Mouse (Mus musculus) stomach, embryonic 14.5 days (tissue): ENCODE data around the gene Atp6v1g1. TPM values are rescaled to one million over a fixed set of nuclear protein-coding genes. Genes with fewer than 3 reads are reported as not detected.

Experiments used
- polyA plus RNA-seq: library from polyadenylated mRNA; unstranded; fragments of >200 nt; fragmentation: Nextera tagmentation; extraction: Ambion mirVana; gene quantifications from 2 replicates; pipeline ENCODE4 v1.2.1, GENCODE M21; 2014

Atp6v1g1 gene
- polyA plus RNA-seq, 1 experiment from 2014 or later = 268 TPM

Other genes with a start within 250 kb of the Atp6v1g1 start
- gene Orm1, start 200.2 kb upstream of the Atp6v1g1 start, polyA plus RNA-seq = not detected in 2 replicates
- gene Orm3, start 188.6 kb upstream of the Atp6v1g1 start, polyA plus RNA-seq = not detected in 2 replicates
- not detected in 2 replicates for gene Orm2, start 182.3 kb upstream of the Atp6v1g1 start, polyA plus RNA-seq
- 6.9 and 7.0 TPM in 2 replicates for gene Akna, start 141.4 kb upstream of the Atp6v1g1 start, polyA plus RNA-seq
- 4.6 and 6.0 TPM in 2 replicates for gene Whrn, start 48.8 kb upstream of the Atp6v1g1 start, polyA plus RNA-seq
- gene Tmem268, start 14.0 kb downstream of the Atp6v1g1 start, polyA plus RNA-seq = 4.9 and 7.0 TPM in 2 replicates
- not detected in 2 replicates for gene Gm11213, start 60.5 kb downstream of the Atp6v1g1 start, polyA plus RNA-seq
- not detected in 2 replicates for gene Tex48, start 77.7 kb downstream of the Atp6v1g1 start, polyA plus RNA-seq
- gene Gm11214, start 118.6 kb downstream of the Atp6v1g1 start, polyA plus RNA-seq = not detected in 2 replicates
- gene Tnfsf15, start 200.3 kb downstream of the Atp6v1g1 start, polyA plus RNA-seq = 0.14 TPM in 1 of 2 replicates, not detected in the other